Mouse (Mus musculus) forebrain, embryonic 12.5 days (tissue): Measurements from ENCODE around the gene Trim16. TPM values are rescaled to one million over a fixed set of nuclear protein-coding genes. Genes with fewer than 3 reads are reported as not detected.
A peak's percentile ranks its signal among the peaks of the same experiment; 100 is the strongest.

ENCODE experiments used
- ATAC-seq: fragments of 200-750 bp; cut with Nextera tagmentation; 2 replicates; pipeline ENCODE4 v1.8.0; 2017; ENCODE audit warnings: moderate TSS enrichment; ENCODE audit not compliant: low FRiP score
- H3K27ac ChIP-seq: fragments of 300-500 bp; sonication (generic); 2 replicates; pipeline ENCODE4 v1.5.1; 2016; ENCODE audit warnings: mild to moderate bottlenecking
- H3K27me3 ChIP-seq: fragments of 300-500 bp; sonication (generic); 2 replicates; pipeline ENCODE4 v1.6.1; 2016; ENCODE audit warnings: mild to moderate bottlenecking
- H3K36me3 ChIP-seq: fragments of 300-500 bp; sonication (generic); replicated peaks from 2 replicates; pipeline ENCODE4 v1.6.1; 2016; ENCODE audit warnings: mild to moderate bottlenecking
- H3K4me1 ChIP-seq: fragments of 300-500 bp; sonication (generic); 2 replicates; pipeline ENCODE4 v1.6.1; 2016
- H3K4me2 ChIP-seq: fragments of 300-500 bp; sonication (generic); 2 replicates; pipeline ENCODE4 v1.6.1; 2016; ENCODE audit warnings: mild to moderate bottlenecking, moderate library complexity
- H3K4me3 ChIP-seq: fragments of 300-500 bp; sonication (generic); replicated peaks from 2 replicates; pipeline ENCODE4 v1.5.1; 2016; ENCODE audit warnings: mild to moderate bottlenecking
- H3K9ac ChIP-seq: fragments of 300-500 bp; sonication (generic); 2 replicates; pipeline ENCODE4 v1.6.1; 2016; ENCODE audit warnings: mild to moderate bottlenecking
- H3K9me3 ChIP-seq: fragments of 300-500 bp; sonication (generic); 2 replicates; pipeline ENCODE4 v1.6.1; 2016
- WGBS: fragments of 180-500 bp; shearing (Covaris S2); methylation state at CpG from one replicate; pipeline ENCODE4 v1.1.7; 2016; 5-methylcytosine and 5-hydroxymethylcytosine counted together
- polyA plus RNA-seq: library from polyadenylated mRNA; unstranded; fragments of >200 nt; fragmentation: Nextera tagmentation; extraction: Ambion mirVana; gene quantifications from 2 replicates; pipeline ENCODE4 v1.2.1, GENCODE M21; 2016

The Trim16 gene
- polyA plus RNA-seq, 1 experiment from 2014 or later, result 5.3 TPM

DNA sequence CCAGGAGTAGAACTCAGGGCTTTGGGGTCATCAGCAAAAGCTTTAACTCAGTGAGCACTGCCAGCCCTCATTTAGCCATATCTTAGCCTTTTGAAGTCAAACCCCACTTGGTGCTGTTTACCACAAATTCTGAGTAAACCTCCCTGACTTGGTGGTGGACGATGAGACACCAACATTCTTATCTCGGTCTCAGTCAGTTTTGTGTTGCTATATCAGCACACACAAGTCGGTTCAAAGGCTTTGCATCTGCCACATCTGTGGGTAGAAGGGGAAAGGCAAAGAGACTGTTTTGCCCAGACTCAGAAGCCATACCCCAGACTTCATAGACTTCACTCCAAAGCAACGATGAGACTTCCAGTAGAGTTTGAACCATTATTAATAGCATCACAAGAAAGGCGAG, 24.5 kb downstream of the Trim16 start:
- Histone ChIP-seq H3K4me1 (peaks cover 6% of the 10 kb centered on the region; the same call in 1 of the 2 replicates), H3K36me3 (no peaks in the 10 kb centered on the region), H3K27me3 (no peaks in the 10 kb centered on the region), H3K27ac (no peak overlapping the region), H3K9ac (no peak overlapping the region), H3K4me3 (no peak overlapping the region), H3K9me3 (no peaks in the 10 kb centered on the region), H3K4me2 (no peak overlapping the region)
- no peak for ATAC-seq
- WGBS, result 92% methylated on average over 5 of the region's 5 CpGs

DNA sequence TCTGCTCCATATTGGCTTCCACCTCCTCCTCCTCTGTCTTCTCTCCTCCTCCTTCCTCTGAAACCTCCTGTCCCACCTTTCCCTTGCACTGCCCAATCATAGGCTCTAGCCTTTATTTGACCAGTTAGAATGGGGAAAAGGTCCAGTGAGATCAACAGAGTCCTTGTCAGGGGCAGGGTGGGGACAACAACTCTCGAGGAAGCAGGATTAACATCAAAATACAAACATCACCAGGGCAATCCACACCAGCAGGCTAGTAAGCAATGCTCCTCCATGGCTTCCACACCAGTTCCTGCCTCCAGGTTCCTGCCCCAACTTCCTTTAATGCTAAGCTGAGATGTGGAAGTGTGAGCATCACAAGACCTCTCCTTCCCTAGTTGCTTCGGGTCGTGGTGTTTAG, 25.7 kb downstream of the Trim16 start:
- no peak overlapping the region for H3K27ac ChIP-seq
- H3K9me3 ChIP-seq, result no peaks in the 10 kb centered on the region
- no peak for ATAC-seq
- peaks cover 6% of the 10 kb centered on the region; the same call in 1 of the 2 replicates for H3K4me1 ChIP-seq
- 79% methylated on average over 3 of the region's 3 CpGs for WGBS
- H3K9ac ChIP-seq, result no peak overlapping the region
- H3K4me3 ChIP-seq, result no peak overlapping the region
- H3K27me3 ChIP-seq, result no peaks in the 10 kb centered on the region
- no peaks in the 10 kb centered on the region for H3K36me3 ChIP-seq
- no peak overlapping the region for H3K4me2 ChIP-seq

DNA sequence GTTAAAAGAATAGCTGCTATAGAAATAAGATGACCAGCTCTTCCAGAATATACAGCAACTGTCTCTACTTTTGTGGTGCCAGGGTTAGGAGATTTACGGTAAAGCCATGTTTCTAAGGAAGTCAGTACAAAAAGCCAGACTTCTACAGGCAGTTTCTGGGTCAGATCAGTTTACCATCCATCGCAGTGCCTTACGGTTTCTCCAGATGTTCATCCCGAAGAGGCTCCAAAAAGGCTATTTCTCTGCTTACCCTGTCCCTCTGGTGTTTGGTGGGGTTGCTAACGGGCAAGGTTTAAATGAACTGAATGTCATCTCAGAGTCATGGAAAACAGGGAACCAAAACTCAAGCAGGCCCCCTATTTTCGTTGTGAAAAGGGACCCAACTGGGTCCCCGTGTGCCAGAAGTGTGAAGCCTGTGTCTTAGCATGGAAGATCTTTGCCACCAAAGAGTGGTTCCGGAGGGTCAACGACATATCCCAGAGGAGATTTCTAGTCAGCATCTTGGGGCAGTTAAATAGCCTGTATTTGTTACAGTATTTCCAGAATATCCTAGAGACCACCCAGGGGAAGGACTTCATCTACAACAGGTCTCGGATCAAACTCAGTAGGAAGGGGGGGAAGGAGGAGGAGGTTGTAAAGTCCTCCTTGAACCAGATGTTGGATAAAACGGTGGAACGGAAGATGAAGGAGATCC, 27.1 kb downstream of the Trim16 start, which contains the start of gene Fbxw10:
Fbxw10 (plus strand) TSS at position 109 of the 694 bp plus-strand sequence.
- no peaks in the 10 kb centered on the region for H3K27me3 ChIP-seq
- H3K4me3 ChIP-seq, result 0 out of 2 replicates have a peak within 1 kb of the TSS, but pooled peaks have one; percentile 1
- ATAC-seq, result no peak
- no peak within 1 kb of the TSS for H3K9ac ChIP-seq
- H3K4me1 ChIP-seq, result peaks cover 6% of the 10 kb centered on the region; the same call in 1 of the 2 replicates
- no peak within 1 kb of the TSS for H3K27ac ChIP-seq
- H3K4me2 ChIP-seq, result peak within 1 kb of the TSS; percentile 42
- WGBS, result 32% methylated on average over 12 of the region's 12 CpGs
- no peaks in the 10 kb centered on the region for H3K36me3 ChIP-seq
- H3K9me3 ChIP-seq, result no peaks in the 10 kb centered on the region

DNA sequence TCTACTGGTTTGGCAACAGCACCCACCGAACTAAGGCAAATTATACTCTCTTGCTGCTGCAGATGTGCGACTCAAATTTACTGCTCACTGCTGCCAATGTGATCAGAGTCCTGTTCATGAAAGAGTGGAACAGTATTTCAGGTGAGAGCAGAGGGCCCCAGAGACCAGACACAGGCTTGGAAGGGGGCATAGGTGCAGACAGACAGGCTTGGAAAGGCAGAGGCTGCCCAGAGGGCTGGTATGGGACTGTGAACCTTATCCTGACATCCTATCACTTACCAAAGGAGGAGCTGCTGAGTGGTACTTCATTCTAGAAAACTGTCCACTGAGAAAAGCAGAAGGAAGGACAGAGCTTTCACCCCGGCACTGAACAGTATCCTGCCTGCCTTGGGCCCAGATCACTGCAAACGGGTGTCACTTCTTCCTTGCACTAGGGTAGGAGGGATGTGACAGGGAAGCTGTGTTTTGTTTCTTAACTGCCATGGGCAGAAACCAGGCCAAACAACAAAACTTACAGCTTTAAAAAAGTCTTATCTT, 27.7 kb downstream of the Trim16 start:
- Histone ChIP-seq H3K9me3 (no peaks in the 10 kb centered on the region), H3K4me1 (peaks cover 6% of the 10 kb centered on the region; the same call in 1 of the 2 replicates), H3K4me3 (no peak overlapping the region), H3K4me2 (no peak overlapping the region), H3K27ac (no peak overlapping the region), H3K27me3 (no peaks in the 10 kb centered on the region), H3K9ac (no peak overlapping the region), H3K36me3 (no peaks in the 10 kb centered on the region)
- 60% methylated on average over 4 of the region's 4 CpGs for WGBS
- ATAC-seq, result no peak

DNA sequence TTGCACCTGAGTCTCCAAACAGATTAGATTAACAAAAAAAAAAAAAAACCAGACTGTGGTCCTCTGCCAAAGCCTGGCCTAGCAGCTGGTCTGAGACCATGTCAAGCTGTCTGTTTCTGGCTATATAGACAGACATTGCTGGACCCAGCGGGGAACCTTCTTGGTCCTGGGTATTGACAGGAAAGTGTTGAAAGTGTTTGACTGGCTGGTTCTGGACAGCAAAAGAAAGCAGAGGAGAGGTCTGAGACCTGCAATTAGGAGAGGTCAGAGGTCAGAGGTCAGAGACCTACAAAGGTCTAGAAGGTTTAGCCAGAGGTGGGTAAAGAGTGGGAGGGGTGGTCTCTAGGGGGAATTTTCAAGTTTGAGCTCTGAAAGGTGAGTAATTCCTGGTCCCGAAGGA, 28.3 kb downstream of the Trim16 start:
- 28% methylated on average over 2 of the region's 2 CpGs for WGBS
- Histone ChIP-seq H3K27ac (no peak overlapping the region), H3K4me3 (no peak overlapping the region), H3K4me1 (peaks cover 6% of the 10 kb centered on the region; the same call in 1 of the 2 replicates), H3K27me3 (no peaks in the 10 kb centered on the region), H3K4me2 (no peak overlapping the region), H3K9me3 (no peaks in the 10 kb centered on the region), H3K9ac (no peak overlapping the region), H3K36me3 (no peaks in the 10 kb centered on the region)
- no peak for ATAC-seq

DNA sequence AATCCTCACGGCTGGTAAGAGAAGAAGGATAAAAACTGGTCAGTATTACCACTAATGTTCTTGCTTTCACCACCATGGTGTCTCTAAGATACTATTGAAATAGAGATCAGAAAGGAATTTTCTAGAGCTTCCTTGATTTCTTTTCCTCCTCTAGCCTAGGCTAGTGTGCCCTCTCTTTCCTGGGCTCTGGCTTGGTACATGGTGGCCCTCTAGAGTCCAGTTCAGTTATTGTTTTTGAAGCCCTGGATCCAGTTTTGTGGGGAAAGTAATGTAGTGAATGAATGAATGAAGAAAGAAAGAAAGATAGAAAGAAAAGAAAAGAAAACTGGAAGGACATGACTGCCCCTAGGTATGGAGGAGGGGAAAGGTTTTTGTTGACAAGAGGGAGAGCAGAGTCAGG, 31.2 kb downstream of the Trim16 start:
- Histone ChIP-seq H3K9me3 (no peaks in the 10 kb centered on the region), H3K27me3 (no peaks in the 10 kb centered on the region), H3K4me1 (peaks cover 6% of the 10 kb centered on the region; the same call in 1 of the 2 replicates), H3K9ac (no peak overlapping the region), H3K4me2 (no peak overlapping the region), H3K36me3 (no peaks in the 10 kb centered on the region), H3K27ac (no peak overlapping the region), H3K4me3 (no peak overlapping the region)
- 43% methylated on average over 1 of the region's 1 CpGs for WGBS
- ATAC-seq, result no peak

DNA sequence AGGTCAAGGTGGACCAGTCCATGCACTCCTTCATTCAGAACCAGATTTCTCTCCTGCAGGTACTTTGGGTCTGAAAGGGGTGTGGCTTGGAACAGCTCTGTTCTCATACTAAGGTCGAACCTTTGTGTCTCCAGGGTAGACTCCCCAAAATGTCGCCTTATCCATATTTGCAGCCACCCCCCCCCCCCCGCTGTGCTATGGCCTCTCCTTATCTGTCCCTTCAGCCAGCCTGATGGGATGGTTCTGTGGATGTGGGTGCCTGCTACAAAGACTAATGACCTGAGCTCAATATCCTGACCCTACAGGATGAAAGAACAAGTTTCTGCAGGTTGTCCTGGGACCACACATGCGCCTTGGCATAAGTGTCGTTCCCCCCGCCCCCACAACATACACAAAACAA, 33.3 kb downstream of the Trim16 start:
- no peak for ATAC-seq
- Histone ChIP-seq H3K4me2 (no peak overlapping the region), H3K36me3 (no peaks in the 10 kb centered on the region), H3K27me3 (no peaks in the 10 kb centered on the region), H3K4me1 (no peaks in the 10 kb centered on the region), H3K4me3 (no peak overlapping the region), H3K9ac (no peak overlapping the region), H3K9me3 (no peaks in the 10 kb centered on the region), H3K27ac (no peak overlapping the region)
- 86% methylated on average over 6 of the region's 6 CpGs for WGBS

DNA sequence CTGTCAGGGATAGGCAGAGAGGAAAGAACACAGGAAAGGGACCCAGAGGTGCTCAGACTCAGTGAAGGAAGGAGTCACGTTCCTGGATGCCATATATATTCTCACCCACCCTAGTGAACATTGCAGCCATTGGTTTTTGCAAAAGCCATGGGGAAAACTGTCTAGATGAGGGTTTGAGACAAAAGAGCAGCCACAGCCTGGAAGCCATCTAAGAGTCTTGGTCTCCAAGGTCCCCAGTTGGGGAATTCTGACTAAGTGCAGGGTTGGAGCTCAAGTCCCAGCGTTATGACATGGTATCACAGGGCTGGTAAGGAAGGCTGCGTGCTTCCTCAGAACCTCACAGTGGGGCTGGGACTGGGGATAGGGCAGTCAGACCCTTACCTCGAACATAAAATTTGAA, 45.5 kb downstream of the Trim16 start:
- Histone ChIP-seq H3K9me3 (no peaks in the 10 kb centered on the region), H3K9ac (no peak overlapping the region), H3K4me1 (no peaks in the 10 kb centered on the region), H3K36me3 (no peaks in the 10 kb centered on the region), H3K4me3 (no peak overlapping the region), H3K27ac (no peak overlapping the region), H3K4me2 (no peak overlapping the region), H3K27me3 (no peaks in the 10 kb centered on the region)
- no peak for ATAC-seq
- 84% methylated on average over 4 of the region's 4 CpGs for WGBS

DNA sequence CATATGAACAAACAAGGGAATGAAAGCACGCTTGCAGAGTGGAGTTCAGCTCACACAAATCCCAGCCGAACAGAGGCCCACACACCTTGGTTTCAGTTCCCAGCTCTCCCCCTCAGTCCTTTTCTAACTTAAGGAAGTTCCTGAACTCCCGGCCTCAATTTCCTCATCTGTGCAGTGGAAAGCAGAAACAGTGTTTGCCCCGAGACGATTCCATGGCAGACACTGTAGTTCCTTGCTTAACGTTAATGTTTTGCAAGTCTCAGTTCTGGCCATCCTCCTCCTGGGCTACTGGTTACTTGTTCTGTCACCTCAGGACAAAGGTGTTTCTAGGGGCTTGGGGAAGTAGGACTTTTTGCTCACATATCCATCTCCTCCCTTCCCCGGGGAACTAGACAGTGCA, 46.7 kb downstream of the Trim16 start:
- Histone ChIP-seq H3K36me3 (no peaks in the 10 kb centered on the region), H3K4me1 (no peaks in the 10 kb centered on the region), H3K4me2 (no peak overlapping the region), H3K9me3 (no peaks in the 10 kb centered on the region), H3K27ac (no peak overlapping the region), H3K27me3 (no peaks in the 10 kb centered on the region), H3K4me3 (no peak overlapping the region), H3K9ac (no peak overlapping the region)
- WGBS, result 86% methylated on average over 7 of the region's 7 CpGs
- ATAC-seq, result no peak

DNA sequence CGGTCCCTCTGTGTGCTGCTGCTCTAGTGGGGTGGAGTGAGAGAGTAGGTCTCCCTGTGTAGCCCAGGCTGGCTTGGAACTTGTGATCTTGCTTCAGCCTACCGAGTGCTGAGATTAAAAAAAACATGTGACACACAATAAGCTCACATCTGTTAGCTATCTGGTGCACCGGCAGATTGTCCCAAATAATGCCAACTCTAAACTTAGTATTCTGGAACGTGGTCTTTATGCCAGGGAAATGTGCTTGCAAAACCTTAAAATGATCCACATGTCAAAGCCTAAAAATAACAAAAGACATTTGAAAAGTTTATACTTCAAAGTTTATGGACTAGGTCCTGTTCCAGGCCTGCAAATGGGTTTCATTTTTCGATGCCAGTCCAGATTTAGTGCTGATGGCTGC, 49.2 kb downstream of the Trim16 start:
- no peak overlapping the region for H3K27ac ChIP-seq
- H3K4me3 ChIP-seq, result no peak overlapping the region
- WGBS, result 88% methylated on average over 5 of the region's 5 CpGs
- H3K9me3 ChIP-seq, result no peaks in the 10 kb centered on the region
- no peaks in the 10 kb centered on the region for H3K4me1 ChIP-seq
- no peaks in the 10 kb centered on the region for H3K36me3 ChIP-seq
- H3K27me3 ChIP-seq, result no peaks in the 10 kb centered on the region
- ATAC-seq, result no peak
- no peak overlapping the region for H3K9ac ChIP-seq
- H3K4me2 ChIP-seq, result no peak overlapping the region

DNA sequence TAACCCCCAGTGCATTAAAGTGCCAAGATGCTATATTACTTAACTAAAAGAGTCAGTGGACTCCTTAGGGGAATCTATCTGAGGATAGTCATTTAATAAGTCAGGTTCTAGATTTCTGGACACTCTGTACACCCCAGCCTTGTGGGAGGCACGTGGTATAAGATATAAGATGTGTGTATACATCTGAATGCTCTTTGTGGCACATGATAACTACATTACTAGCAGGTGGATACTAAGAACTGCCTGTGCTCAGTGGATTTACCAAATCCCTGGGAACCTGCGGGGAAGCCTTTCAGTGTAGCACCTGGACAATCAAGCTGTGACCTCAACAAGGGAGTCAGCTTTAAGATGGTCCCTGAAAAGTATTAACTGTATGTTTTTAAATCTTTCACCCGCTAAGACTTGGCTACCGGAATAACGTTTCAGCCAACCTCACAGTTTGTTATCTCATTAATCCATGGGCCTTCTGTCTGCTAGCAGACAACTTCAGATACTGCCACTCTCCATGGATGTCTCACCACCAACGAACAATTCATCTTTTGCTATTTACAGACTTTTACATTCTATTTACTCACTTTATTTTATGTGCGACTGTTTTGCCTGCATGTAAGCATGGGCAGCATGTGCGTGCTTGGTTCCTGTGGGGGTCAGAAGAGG, 49.8 kb downstream of the Trim16 start:
- Histone ChIP-seq H3K4me2 (no peak overlapping the region), H3K4me3 (no peak overlapping the region), H3K9ac (no peak overlapping the region), H3K9me3 (no peaks in the 10 kb centered on the region), H3K4me1 (no peaks in the 10 kb centered on the region), H3K27me3 (no peaks in the 10 kb centered on the region), H3K36me3 (no peaks in the 10 kb centered on the region), H3K27ac (no peak overlapping the region)
- WGBS, result 85% methylated on average over 8 of the region's 8 CpGs
- ATAC-seq, result no peak

DNA sequence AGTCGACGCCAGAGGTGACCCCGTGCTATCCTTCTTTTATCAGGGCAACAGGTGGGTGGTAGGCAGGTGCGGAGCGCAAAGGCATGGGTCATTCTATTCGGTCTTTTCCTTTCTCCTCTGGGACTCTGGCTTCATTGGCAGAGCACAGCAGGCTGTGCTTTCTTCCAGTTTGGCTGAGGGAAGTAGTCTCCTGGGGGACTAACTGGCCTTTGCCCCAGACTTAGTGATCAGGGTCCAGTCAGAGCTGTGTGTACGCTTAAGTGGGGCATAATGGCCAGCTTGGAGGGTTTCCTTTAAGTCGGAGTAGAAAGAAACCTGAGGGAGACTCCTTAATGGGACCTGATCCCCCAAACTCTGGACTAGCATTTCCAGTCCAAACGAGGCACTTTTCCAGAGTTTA, 53.4 kb downstream of the Trim16 start:
- Histone ChIP-seq H3K27ac (no peak overlapping the region), H3K9me3 (no peaks in the 10 kb centered on the region), H3K4me1 (no peaks in the 10 kb centered on the region), H3K4me3 (no peak overlapping the region), H3K9ac (no peak overlapping the region), H3K36me3 (no peaks in the 10 kb centered on the region), H3K27me3 (no peaks in the 10 kb centered on the region), H3K4me2 (no peak overlapping the region)
- ATAC-seq, result no peak
- WGBS, result 81% methylated on average over 9 of the region's 9 CpGs

DNA sequence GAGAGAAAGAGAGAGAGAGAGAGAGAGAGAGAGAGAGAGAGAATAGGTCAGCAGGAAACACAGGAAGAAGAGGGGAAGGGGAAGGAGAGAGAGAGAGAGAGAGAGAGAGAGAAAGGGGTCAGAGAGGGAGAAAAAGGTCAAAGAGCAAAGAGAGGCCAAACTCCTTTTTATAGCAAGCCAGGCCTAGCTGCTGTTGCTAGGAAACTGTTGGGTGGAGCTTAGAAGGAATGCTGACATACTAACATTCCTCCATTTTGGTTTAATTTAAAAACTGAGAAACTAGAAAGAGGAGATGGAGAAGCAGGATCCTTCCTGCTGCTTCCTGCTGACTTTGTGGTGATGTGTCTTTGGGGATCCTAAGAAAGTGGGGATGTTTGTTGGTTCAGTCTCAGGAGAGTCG, 55.7 kb downstream of the Trim16 start:
- H3K9me3 ChIP-seq, result no peaks in the 10 kb centered on the region
- ATAC-seq, result no peak
- H3K4me1 ChIP-seq, result no peaks in the 10 kb centered on the region
- 89% methylated on average over 1 of the region's 1 CpGs for WGBS
- no peak overlapping the region for H3K4me2 ChIP-seq
- no peak overlapping the region for H3K4me3 ChIP-seq
- no peak overlapping the region for H3K27ac ChIP-seq
- no peaks in the 10 kb centered on the region for H3K36me3 ChIP-seq
- no peaks in the 10 kb centered on the region for H3K27me3 ChIP-seq
- no peak overlapping the region for H3K9ac ChIP-seq
